Mouse (Mus musculus): ENCODE measurements around the gene Tmem270.
"Not testable (repeated sequence)": the region's sequence is repeated elsewhere in the genome, so short reads cannot be mapped to it uniquely, and the experiment has no call there.

GRCm38 (mm10) chr5:134933686-134934085 lies 27.2 kb upstream of the Tmem270 start:
- TF ChIP-seq POLR2A (IDR thresholded peaks at IDR 0.05; ENCODE audit: control insufficient read depth, low read depth, low read length); CTCF (IDR thresholded peaks at IDR 0.05; ENCODE audit: control insufficient read depth, insufficient read depth, insufficient replicate concordance, low read depth, low read length): not testable (repeated sequence)

Data from testis, adult 2 months (tissue).